Mouse (Mus musculus): ENCODE results near the gene Fstl4. TPM values are rescaled to one million over a fixed set of nuclear protein-coding genes. Genes with fewer than 3 reads are reported as not detected.

Fstl4 gene
- total and polyA plus RNA-seq, 3 experiments: not detected

- Histone ChIP-seq H3K9ac (ENCODE audit: control insufficient read depth, low read depth, low read length, poor library complexity, severe bottlenecking) (no peak overlapping the region), H3K27me3 (ENCODE audit: control insufficient read depth in 1 of 2, insufficient read depth in 2 of 2, low read length in 2 of 2) (no peaks in the 10 kb centered on the region), H3K36me3 (ENCODE audit: control insufficient read depth in 1 of 2, insufficient read depth in 2 of 2, low read length in 2 of 2) (no peaks in the 10 kb centered on the region), H3K4me1 (ENCODE audit: control insufficient read depth in 1 of 2, insufficient read depth in 2 of 2, low read length in 2 of 2) (no peaks in the 10 kb centered on the region), H3K27ac (ENCODE audit: control insufficient read depth, low read depth, low read length) (no peak overlapping the region), H3K4me3 (ENCODE audit: control insufficient read depth in 1 of 2, insufficient read depth in 1 of 2, low read depth in 2 of 2, low read length in 2 of 2) (no peak overlapping the region), H3K79me2 (ENCODE audit: control insufficient read depth, insufficient read depth, low read length, poor library complexity) (no peaks in the 10 kb centered on the region), H3K9me3 (replicated peaks; ENCODE audit: insufficient read depth, low read length) (no peaks in the 10 kb centered on the region)
- DNase-seq (ENCODE audit: low read depth, low spot score): peak; percentile 23
- no peak for TF ChIP-seq UBTF (IDR thresholded peaks at IDR 0.05; ENCODE audit: borderline replicate concordance, insufficient read depth, low read depth, low read length)
- peak in 2 of 3 experiments; percentile 39 to 53; a peak in 4 of 6 replicates for TF ChIP-seq CTCF (IDR thresholded peaks at IDR 0.05 in 2 of 3, conservative IDR thresholded peaks at IDR 0.05 in 1 of 3; ENCODE audit: control insufficient read depth in 1 of 3, insufficient read depth in 1 of 3, low read depth in 2 of 3, low read length in 3 of 3, poor library complexity in 1 of 3, severe bottlenecking in 1 of 3)
- peak; percentile 29 for TF ChIP-seq RAD21 (IDR thresholded peaks at IDR 0.05; ENCODE audit: low read depth, low read length)
- TF ChIP-seq MYB (IDR thresholded peaks at IDR 0.05; ENCODE audit: low read depth, low read length): no peak
- no peak for TF ChIP-seq MEF2A (IDR thresholded peaks at IDR 0.05; ENCODE audit: extremely low read depth, insufficient replicate concordance, low read depth, low read length, poor library complexity, severe bottlenecking)
- no peak for TF ChIP-seq USF1 (IDR thresholded peaks at IDR 0.05; ENCODE audit: low read depth, low read length)
- no peak for TF ChIP-seq ZMIZ1 (IDR thresholded peaks at IDR 0.05; ENCODE audit: low read depth, low read length)
- TF ChIP-seq EP300 (IDR thresholded peaks at IDR 0.05; ENCODE audit: low read depth in 1 of 2, low read length in 2 of 2): no peak
- no peak for TF ChIP-seq TCF12 (IDR thresholded peaks at IDR 0.05; ENCODE audit: low read depth, low read length)
Measured at GRCm38 (mm10) chr11:52726001-52726400, 38.4 kb upstream of the Fstl4 start.

GRCm38 (mm10) chr11:52728479-52728878 lies 36.0 kb upstream of the Fstl4 start:
- H3K27ac ChIP-seq (ENCODE audit: control insufficient read depth, low read depth, low read length): no peak overlapping the region
- DNase-seq (ENCODE audit: low read depth, low spot score): no peak
- H3K79me2 ChIP-seq (ENCODE audit: control insufficient read depth, insufficient read depth, low read length, poor library complexity): no peaks in the 10 kb centered on the region
- H3K36me3 ChIP-seq (ENCODE audit: control insufficient read depth in 1 of 2, insufficient read depth in 2 of 2, low read length in 2 of 2): no peaks in the 10 kb centered on the region
- H3K4me3 ChIP-seq (ENCODE audit: control insufficient read depth in 1 of 2, insufficient read depth in 1 of 2, low read depth in 2 of 2, low read length in 2 of 2): no peak overlapping the region
- no peak for TF ChIP-seq TAL1 (IDR thresholded peaks at IDR 0.05; ENCODE audit: low read length)
- no peak for TF ChIP-seq MYC (IDR thresholded peaks at IDR 0.05; ENCODE audit: low read depth, low read length)
- TF ChIP-seq CHD2 (IDR thresholded peaks at IDR 0.05; ENCODE audit: low read length): no peak
- TF ChIP-seq MAZ (IDR thresholded peaks at IDR 0.05; ENCODE audit: low read depth, low read length): no peak
- no peak for TF ChIP-seq RCOR1 (IDR thresholded peaks at IDR 0.05; ENCODE audit: low read depth, low read length)
- no peak for TF ChIP-seq JUND (IDR thresholded peaks at IDR 0.05; ENCODE audit: low read depth, low read length)
- TF ChIP-seq ZKSCAN1 (IDR thresholded peaks at IDR 0.05; ENCODE audit: low read depth, low read length): no peak
- TF ChIP-seq E2F4 (IDR thresholded peaks at IDR 0.05; ENCODE audit: borderline replicate concordance, low read depth, low read length): no peak
- no peak for TF ChIP-seq USF2 (IDR thresholded peaks at IDR 0.05; ENCODE audit: borderline replicate concordance in 1 of 2, insufficient read depth in 1 of 2, low read depth in 1 of 2, low read length in 2 of 2)
- TF ChIP-seq EP300 (IDR thresholded peaks at IDR 0.05; ENCODE audit: low read depth in 1 of 2, low read length in 2 of 2): no peak
- TF ChIP-seq MAFK (IDR thresholded peaks at IDR 0.05; ENCODE audit: borderline replicate concordance, low read depth, low read length): no peak
- TF ChIP-seq GATA1 (IDR thresholded peaks at IDR 0.05; ENCODE audit: low read depth, low read length): no peak
- TF ChIP-seq GABPA (IDR thresholded peaks at IDR 0.05; ENCODE audit: low read depth, low read length): no peak
- TF ChIP-seq ELF1 (IDR thresholded peaks at IDR 0.05; ENCODE audit: low read depth, low read length): no peak
- H3K4me1 ChIP-seq (ENCODE audit: control insufficient read depth in 1 of 2, insufficient read depth in 2 of 2, low read length in 2 of 2): no peaks in the 10 kb centered on the region
- H3K9ac ChIP-seq (ENCODE audit: control insufficient read depth, low read depth, low read length, poor library complexity, severe bottlenecking): no peak overlapping the region
- H3K27me3 ChIP-seq (ENCODE audit: control insufficient read depth in 1 of 2, insufficient read depth in 2 of 2, low read length in 2 of 2): no peaks in the 10 kb centered on the region
- no peaks in the 10 kb centered on the region; the same call in 1 of the 2 replicates for H3K9me3 ChIP-seq (replicated peaks; ENCODE audit: insufficient read depth, low read length)

Measured in MEL (cell line).